Mouse (Mus musculus) midbrain, embryonic 12.5 days (tissue): ENCODE measurements at regions not wholly inside any gene's neighbourhood (a gene's known extent, or its start where the extent isn't known, plus 50 kb on each side); places are given as distances from the start of the nearest gene placed in this dataset.

Source experiments
- ATAC-seq: fragments of 200-750 bp; cut with Nextera tagmentation; 2 replicates; pipeline ENCODE4 v1.8.0; 2017; ENCODE audit warnings: low read depth, moderate TSS enrichment, moderate library complexity; ENCODE audit not compliant: low FRiP score
- H3K27ac ChIP-seq: fragments of 300-500 bp; sonication (generic); replicated peaks from 2 replicates; pipeline ENCODE4 v1.5.1; 2016; ENCODE audit warnings: mild to moderate bottlenecking
- H3K27me3 ChIP-seq: fragments of 300-500 bp; sonication (generic); 2 replicates; pipeline ENCODE4 v1.6.1; 2016; ENCODE audit warnings: mild to moderate bottlenecking
- H3K36me3 ChIP-seq: fragments of 300-500 bp; sonication (generic); 2 replicates; pipeline ENCODE4 v1.6.1; 2016
- H3K4me1 ChIP-seq: fragments of 300-500 bp; sonication (generic); 2 replicates; pipeline ENCODE4 v1.6.1; 2016
- H3K4me2 ChIP-seq: fragments of 300-500 bp; sonication (generic); replicated peaks from 2 replicates; pipeline ENCODE4 v1.6.1; 2016; ENCODE audit warnings: mild to moderate bottlenecking, moderate library complexity
- H3K4me3 ChIP-seq: fragments of 300-500 bp; sonication (generic); 2 replicates; pipeline ENCODE4 v1.5.1; 2016; ENCODE audit warnings: mild to moderate bottlenecking
- H3K9ac ChIP-seq: fragments of 300-500 bp; sonication (generic); replicated peaks from 2 replicates; pipeline ENCODE4 v1.6.1; 2016; ENCODE audit warnings: mild to moderate bottlenecking, moderate library complexity
- H3K9me3 ChIP-seq: fragments of 300-500 bp; sonication (generic); 2 replicates; pipeline ENCODE4 v1.6.1; 2016; ENCODE audit warnings: mild to moderate bottlenecking
- WGBS: fragments of 180-500 bp; shearing (Covaris S2); methylation state at CpG from one replicate; pipeline ENCODE4 v1.1.7; 2016; 5-methylcytosine and 5-hydroxymethylcytosine counted together

- Histone ChIP-seq H3K9me3 (no peaks in the 10 kb centered on the region), H3K27me3 (no peaks in the 10 kb centered on the region), H3K4me1 (no peaks in the 10 kb centered on the region), H3K36me3 (no peaks in the 10 kb centered on the region), H3K27ac (no peak overlapping the region), H3K9ac (no peak overlapping the region), H3K4me2 (no peak overlapping the region), H3K4me3 (no peak overlapping the region)
- peak; percentile 55 for ATAC-seq
- 44% methylated on average over 9 of the region's 9 CpGs for WGBS
Measured at GRCm38 (mm10) chr16:85677027-85677426, 123.8 kb upstream of the Cyyr1 start.

DNA sequence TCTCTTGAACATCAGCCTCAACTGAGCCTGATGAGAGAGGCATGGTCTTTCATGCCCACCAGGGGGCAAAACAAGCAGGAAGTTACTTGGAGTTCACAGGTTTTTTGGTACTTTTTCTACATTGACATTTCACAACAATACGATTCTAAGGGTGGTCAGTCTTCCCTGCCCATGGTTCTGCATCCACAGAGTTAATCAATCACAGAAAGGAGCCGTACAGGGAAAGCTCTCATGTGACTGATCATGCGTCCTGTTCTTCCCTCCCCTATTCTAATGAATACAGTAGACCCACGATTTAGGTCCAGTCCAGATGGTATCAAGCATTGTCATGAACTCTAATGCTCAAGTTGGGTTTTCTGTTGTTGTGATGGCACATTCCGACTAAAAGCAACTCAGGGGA is 115.6 kb upstream of the Cyyr1 start:
- Histone ChIP-seq H3K4me2 (no peak overlapping the region), H3K9ac (no peak overlapping the region), H3K9me3 (no peaks in the 10 kb centered on the region), H3K4me1 (no peaks in the 10 kb centered on the region), H3K4me3 (no peak overlapping the region), H3K27ac (no peak overlapping the region), H3K27me3 (no peaks in the 10 kb centered on the region), H3K36me3 (no peaks in the 10 kb centered on the region)
- 79% methylated on average over 5 of the region's 5 CpGs for WGBS
- ATAC-seq: no peak

DNA sequence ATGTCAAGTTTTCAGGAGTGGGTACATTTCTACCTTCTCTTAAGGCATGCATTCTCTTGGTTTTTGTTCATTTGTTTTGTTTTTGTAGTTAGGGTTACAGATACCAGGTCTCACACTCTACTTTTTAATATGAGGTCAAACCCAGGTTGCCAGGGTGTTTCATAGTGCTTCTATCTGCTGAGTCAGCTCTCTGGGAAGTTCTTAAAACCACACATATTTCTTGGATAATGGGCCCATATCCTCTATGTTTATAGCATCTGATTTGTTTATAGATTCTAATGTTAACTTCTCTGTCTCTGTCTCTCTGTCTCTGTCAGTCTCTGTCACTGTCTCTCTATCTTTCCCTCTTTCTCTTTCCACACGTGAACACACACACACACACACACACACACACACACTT is 114.6 kb upstream of the Cyyr1 start:
- H3K36me3 ChIP-seq: no peaks in the 10 kb centered on the region
- no peak for ATAC-seq
- WGBS: 76% methylated on average over 1 of the region's 1 CpGs

DNA sequence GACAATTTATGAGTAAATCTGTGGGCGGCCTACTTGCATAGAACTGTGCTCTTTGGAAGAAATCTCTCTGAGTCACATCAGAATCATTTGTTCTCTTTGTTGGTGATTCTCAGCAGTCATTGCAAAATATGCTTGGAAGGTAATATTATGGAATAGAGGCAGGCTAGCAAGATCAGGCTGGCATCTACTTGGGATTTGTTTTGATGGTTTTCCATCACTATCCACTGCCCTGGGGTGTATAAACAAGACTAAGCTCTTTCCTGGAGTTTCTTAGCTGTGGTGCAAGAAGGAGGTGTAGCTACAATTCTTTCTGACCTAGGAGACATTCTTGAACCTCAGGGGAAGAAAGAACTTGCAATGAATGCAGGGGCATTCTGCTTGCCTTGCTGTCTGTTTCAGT is 96.3 kb upstream of the Cyyr1 start:
- Histone ChIP-seq H3K9ac (no peak overlapping the region), H3K27me3 (no peaks in the 10 kb centered on the region), H3K27ac (no peak overlapping the region), H3K36me3 (no peaks in the 10 kb centered on the region), H3K4me3 (no peak overlapping the region), H3K4me1 (no peaks in the 10 kb centered on the region), H3K9me3 (peaks cover 2% of the 10 kb centered on the region; the same call in 1 of the 2 replicates), H3K4me2 (no peak overlapping the region)
- WGBS: 100% methylated on average over 1 of the region's 1 CpGs
- ATAC-seq: no peak

More for the DNA sequence above, 114.6 kb upstream of the Cyyr1 start:
- H3K4me3 ChIP-seq: no peak overlapping the region
- no peaks in the 10 kb centered on the region for H3K9me3 ChIP-seq
- no peak overlapping the region for H3K27ac ChIP-seq
- no peak overlapping the region for H3K4me2 ChIP-seq
- H3K9ac ChIP-seq: no peak overlapping the region
- no peaks in the 10 kb centered on the region for H3K4me1 ChIP-seq
- no peaks in the 10 kb centered on the region for H3K27me3 ChIP-seq

GRCm38 (mm10) chr16:85640992-85641391 is 87.8 kb upstream of the Cyyr1 start:
- Histone ChIP-seq H3K4me2 (no peak overlapping the region), H3K4me3 (no peak overlapping the region), H3K27ac (no peak overlapping the region)

DNA sequence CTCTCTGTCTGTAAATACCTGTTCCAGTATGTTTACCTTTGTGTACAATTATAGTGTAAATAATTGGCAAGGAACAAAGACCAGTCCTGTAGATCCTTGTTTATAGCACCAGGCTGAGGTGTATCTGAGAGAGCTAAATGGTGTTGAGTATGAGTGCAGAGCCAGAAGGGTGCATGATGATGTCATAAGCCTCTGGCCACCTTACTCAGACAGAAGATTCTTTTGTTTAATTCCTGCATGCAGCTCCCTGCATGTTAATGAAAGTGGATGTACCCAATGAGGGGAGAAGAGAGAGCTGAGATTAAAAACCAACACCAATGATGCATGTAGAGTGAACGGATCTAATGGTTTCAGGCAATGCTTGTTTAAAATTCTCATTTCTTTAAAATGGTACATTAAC is 83.9 kb upstream of the Cyyr1 start:
- 71% methylated on average over 1 of the region's 1 CpGs for WGBS
- no peaks in the 10 kb centered on the region for H3K27me3 ChIP-seq
- ATAC-seq: no peak

More at GRCm38 (mm10) chr16:85640992-85641391, 87.8 kb upstream of the Cyyr1 start:
- WGBS: 81% methylated on average over 4 of the region's 4 CpGs
- Histone ChIP-seq H3K27me3 (no peaks in the 10 kb centered on the region), H3K36me3 (no peaks in the 10 kb centered on the region), H3K4me1 (no peaks in the 10 kb centered on the region), H3K9ac (no peak overlapping the region), H3K9me3 (no peaks in the 10 kb centered on the region)
- ATAC-seq: no peak

GRCm38 (mm10) chr16:85629738-85630137 is 76.5 kb upstream of the Cyyr1 start:
- H3K4me3 ChIP-seq: no peak overlapping the region
- no peaks in the 10 kb centered on the region for H3K27me3 ChIP-seq
- H3K9me3 ChIP-seq: no peaks in the 10 kb centered on the region
- H3K9ac ChIP-seq: no peak overlapping the region
- no peaks in the 10 kb centered on the region for H3K36me3 ChIP-seq
- H3K4me2 ChIP-seq: no peak overlapping the region
- WGBS: 93% methylated on average over 3 of the region's 3 CpGs
- H3K27ac ChIP-seq: no peak overlapping the region
- H3K4me1 ChIP-seq: no peaks in the 10 kb centered on the region
- ATAC-seq: no peak

More for the DNA sequence above, 83.9 kb upstream of the Cyyr1 start:
- Histone ChIP-seq H3K4me1 (no peaks in the 10 kb centered on the region), H3K4me2 (no peak overlapping the region), H3K4me3 (no peak overlapping the region), H3K9ac (no peak overlapping the region), H3K27ac (no peak overlapping the region), H3K9me3 (no peaks in the 10 kb centered on the region), H3K36me3 (no peaks in the 10 kb centered on the region)

DNA sequence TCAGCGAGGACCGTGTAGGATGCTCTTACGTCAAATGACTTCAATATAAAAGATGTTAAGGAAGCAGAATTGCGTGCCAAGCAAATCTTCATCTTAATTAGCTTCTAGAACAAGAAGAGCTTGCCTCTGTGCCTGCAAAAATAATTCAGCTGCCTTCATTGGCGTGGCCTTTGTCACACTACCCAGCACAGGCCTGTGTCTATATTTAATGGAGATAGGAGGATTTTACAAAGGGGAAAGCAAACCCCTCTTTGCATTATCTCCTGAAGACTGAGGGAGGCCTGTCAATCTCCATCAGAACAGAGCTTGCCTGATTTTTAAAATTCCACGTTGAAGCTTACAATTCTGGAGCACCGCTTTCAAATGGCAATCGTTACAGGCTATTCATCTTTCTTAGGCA is 71.3 kb upstream of the Cyyr1 start:
- H3K4me3 ChIP-seq: no peak overlapping the region
- WGBS: 49% methylated on average over 8 of the region's 8 CpGs
- no peak for ATAC-seq
- H3K9me3 ChIP-seq: no peaks in the 10 kb centered on the region
- H3K36me3 ChIP-seq: no peaks in the 10 kb centered on the region
- no peak overlapping the region for H3K4me2 ChIP-seq
- no peak overlapping the region for H3K9ac ChIP-seq
- H3K27me3 ChIP-seq: no peaks in the 10 kb centered on the region
- H3K4me1 ChIP-seq: 0 out of 2 replicates have a peak, but pooled peaks cover 3% of the 10 kb centered on the region
- H3K27ac ChIP-seq: no peak overlapping the region

- 0 out of 2 replicates have a peak, but pooled peaks have one; percentile 23 for ATAC-seq
Measured at GRCm38 (mm10) chr16:85604089-85604488, 50.9 kb upstream of the Cyyr1 start.

More at GRCm38 (mm10) chr16:85604089-85604488, 50.9 kb upstream of the Cyyr1 start:
- 83% methylated on average over 2 of the region's 2 CpGs for WGBS
- no peaks in the 10 kb centered on the region for H3K4me1 ChIP-seq
- H3K9me3 ChIP-seq: no peaks in the 10 kb centered on the region
- H3K4me3 ChIP-seq: no peak overlapping the region
- no peaks in the 10 kb centered on the region for H3K36me3 ChIP-seq
- H3K27ac ChIP-seq: no peak overlapping the region
- no peak overlapping the region for H3K9ac ChIP-seq
- no peaks in the 10 kb centered on the region for H3K27me3 ChIP-seq
- H3K4me2 ChIP-seq: no peak overlapping the region
